Mouse (Mus musculus) thymus, postnatal 10 days (tissue): Measurements from ENCODE around the gene Plin4.

Experiments
- DNase-seq, 2 experiments: peaks; one replicate each; pipeline ENCODE4 v3.0.0; 2021; ENCODE audit warnings: low spot score in 2 of 2

The Plin4 gene

DNA sequence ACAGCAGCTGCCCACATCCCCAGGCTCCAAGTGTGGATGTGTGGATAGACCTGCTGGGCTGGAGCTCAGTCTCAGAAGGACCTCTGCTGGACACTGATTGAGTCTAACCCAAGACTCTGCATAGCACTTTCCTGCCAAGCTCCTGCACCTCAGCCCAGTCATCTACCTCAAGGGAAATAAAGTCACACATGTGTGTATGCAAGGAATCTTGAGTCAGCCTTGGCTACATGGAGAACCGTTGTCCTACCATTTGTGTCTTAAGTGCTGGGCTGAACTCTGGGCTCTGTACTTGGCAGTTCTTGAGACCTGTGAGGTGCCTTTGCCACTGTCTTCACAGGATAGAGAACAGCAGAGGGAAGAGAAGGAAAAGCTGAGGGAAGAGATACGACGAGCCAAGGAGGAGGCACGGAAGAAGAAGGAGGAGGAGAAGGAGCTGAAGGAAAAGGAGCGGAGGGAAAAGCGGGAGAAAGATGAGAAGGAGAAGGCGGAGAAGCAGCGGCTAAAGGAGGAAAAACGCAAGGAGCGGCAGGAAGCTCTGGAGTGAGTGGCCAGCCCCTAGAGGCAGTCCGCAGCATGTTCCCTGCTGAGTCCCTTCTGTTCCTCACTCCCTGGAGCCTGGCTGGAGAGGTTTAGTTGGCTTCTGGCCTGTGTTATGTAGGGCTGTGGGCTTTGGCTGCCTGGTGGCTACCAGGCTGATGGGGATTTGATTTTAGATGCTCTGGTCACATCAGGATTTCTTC lies 52.1 kb downstream of the Plin4 start:
- DNase-seq: no peak

DNA sequence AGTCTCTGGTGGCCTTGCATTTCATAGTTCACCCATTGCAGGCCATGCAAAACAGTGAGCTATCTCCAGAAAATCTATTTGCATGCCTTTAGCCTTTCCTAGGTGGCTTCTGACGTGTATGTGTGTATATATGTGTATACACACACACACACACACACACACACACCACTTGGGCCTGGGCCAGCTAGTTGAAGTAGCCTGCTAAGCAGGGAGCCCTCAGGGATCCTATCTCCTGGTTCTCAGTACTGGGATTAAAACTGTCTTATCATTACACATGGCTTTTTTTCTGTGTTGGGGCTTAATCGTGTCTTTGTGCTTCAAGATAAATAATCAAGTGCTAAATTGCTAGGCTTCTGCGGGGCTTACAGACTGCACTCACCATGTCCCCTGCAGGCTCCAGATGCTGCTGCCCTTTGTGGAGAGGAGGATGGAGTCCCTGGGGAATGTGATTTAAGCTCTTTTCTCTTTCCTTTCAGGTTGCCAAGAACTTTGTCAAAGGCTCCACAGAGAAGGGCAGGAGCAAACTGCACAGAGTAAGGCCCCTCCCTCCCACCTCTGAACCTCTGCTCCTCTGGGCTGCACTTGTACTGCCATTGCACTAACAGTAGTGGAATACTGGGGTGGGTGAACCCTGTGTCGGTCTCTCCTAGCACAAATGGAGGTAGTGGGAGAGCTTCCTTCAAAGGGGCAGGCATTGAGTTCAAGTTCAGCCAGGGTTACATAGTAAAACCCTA lies 53.5 kb downstream of the Plin4 start:
- no peak for DNase-seq

DNA sequence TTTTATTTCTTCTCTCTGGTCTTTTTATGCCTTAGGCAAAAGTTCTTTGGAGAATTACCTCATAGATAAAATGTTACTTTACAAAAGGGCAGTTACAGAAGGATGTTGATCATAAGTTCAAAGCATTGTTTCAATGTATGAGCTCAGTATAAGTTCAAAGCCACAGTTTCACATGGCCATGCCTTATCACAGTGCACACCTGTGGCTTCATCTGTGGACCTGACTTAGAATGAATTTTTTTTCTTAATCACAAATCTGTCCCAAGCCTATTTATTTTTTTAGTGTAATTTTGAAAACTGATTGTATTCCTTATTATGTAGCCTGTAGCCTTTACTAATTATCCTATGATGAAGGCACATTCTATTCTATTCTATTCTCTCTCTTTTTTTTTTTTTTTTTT lies 54.7 kb downstream of the Plin4 start:
- no peak for DNase-seq

DNA sequence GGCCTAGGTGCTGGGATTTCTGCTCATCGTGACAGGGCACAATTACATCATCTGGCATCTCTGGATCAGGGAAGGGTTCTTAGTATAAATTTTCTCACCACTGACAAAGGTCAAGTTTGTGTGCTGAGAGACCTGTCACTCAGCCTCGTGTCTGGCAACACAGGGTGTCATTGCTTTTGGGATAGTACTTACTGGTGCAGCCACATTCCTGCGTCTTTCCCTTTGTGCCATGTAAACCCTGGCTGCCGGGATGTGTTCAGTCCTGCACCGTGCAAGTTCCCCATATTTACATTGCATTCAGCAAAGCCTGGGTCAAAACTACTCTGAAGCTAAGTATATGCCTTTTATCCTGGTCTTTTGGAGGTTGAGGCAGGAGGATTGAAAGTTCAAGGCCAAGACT lies 58.2 kb downstream of the Plin4 start:
- DNase-seq: no peak
